Mouse (Mus musculus): Measurements from ENCODE around the gene Fzr1.
A peak's percentile ranks its signal among the peaks of the same experiment; 100 is the strongest.

The Fzr1 gene

DNA sequence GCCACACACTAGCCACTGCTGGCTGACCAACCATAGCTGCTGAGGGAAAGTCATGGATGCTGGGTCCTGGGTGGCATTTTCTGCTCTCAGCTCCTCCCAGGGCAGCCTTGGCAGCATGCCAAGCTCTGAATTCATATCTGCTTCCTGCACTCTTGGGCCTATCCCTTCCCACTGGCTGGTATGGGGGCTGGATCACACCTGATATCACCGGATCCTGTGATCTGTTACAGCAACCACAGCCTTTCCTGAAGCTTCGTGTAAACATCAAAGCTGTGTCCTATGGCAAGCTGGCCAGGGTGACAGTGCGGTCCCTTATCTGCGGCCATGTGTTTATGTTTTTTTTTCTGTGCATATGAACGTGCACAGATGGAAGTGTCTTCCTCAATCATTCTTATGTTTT, 3.7 kb upstream of the Fzr1 start:
- DNase-seq (ENCODE audit: low spot score) = no peak

DNA sequence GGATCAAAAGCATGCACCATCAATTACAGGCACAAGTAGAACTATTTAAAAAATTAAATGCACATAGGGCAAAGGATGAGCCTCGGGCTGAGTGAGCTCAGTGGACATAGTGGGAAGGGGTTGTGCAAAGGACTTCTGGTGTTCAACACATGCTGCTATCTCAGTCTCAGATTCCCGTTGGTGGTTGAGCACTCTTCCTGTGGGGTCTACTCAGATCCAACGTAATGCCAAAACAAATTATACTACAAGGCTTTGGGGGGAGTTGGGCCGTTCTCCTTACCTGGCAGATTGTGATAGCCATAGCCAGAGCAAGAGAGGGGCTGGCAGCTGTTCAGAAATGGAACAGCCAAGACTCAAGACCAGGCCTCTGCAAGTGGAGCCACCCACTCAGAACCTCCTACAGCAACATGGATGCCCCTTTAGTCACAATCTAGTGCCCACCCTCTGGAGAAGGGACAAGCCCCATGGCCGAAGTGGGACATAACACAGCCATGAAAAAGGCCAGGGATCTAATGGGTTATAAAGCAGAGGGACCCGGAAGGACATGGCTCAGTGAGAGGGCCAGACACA, 1.6 kb upstream of the Fzr1 start:
- no peak for DNase-seq (ENCODE audit: low spot score)

DNA sequence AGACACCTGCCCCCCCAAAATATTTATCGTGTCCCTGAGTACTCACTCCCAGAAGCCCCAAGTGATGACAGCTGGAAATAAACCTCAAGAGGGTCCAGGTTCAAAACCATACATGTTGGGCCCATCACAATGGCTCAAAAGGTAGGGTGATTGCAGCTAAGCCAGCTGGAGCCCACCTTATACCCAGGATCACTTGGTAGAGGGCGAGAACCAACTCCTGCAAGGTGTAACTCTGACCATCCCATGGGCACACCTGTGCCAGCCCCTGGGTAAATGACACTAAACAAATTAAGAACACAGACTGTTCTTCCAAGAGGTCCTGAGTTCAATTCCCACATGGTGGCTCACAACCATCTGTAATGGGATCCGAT, 852 bp upstream of the Fzr1 start:
- DNase-seq (ENCODE audit: low spot score) = no peak

- peak; percentile 100 for DNase-seq (ENCODE audit: low spot score)
Measured at GRCm38 (mm10) chr10:81378553-81379182, 352 bp upstream of the Fzr1 start.

GRCm38 (mm10) chr10:81377362-81377664, 1.0 kb downstream of the Fzr1 start:
- no peak for DNase-seq (ENCODE audit: low spot score)

DNA sequence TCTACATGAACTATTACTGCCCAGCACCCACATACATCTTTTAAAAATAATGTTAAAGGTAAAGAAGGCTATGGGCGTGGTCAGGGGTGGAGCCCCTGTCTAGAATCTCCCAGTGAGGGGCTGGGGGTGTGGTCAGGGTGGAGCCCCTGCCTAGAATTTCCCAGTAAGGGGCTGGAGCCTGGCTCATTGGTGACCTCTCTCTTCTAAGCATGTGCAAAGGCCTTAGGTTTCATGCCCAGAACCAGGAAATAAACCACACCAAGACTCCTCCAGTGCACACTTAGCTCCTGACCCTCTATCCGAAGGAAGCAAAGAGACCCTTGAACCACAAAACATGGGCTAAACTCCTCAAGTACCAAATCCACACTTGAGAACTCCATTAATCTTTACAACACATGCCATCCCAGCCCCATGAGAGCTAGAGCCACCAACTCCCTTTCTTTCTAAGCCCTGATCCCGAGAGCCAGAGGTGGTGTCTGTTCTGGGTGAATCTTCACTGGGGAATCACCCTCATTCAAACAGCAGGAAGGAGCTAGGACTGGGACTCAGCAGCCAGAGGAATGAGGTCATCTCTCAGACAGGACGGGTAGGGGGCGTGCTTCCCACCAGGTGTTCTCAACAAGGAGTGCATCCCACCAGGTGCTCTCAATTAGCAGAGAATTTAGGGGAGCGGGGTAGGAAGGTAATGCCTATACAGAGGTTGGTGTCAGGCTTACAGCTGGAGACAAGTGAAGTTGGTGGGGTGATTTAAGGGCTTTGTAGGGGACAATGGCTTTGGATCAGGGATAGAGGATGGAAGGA, 1.6 kb downstream of the Fzr1 start:
- DNase-seq (ENCODE audit: low spot score) = no peak

- no peak for DNase-seq (ENCODE audit: low spot score)
Measured at GRCm38 (mm10) chr10:81375322-81375721, 3.0 kb downstream of the Fzr1 start.

DNA sequence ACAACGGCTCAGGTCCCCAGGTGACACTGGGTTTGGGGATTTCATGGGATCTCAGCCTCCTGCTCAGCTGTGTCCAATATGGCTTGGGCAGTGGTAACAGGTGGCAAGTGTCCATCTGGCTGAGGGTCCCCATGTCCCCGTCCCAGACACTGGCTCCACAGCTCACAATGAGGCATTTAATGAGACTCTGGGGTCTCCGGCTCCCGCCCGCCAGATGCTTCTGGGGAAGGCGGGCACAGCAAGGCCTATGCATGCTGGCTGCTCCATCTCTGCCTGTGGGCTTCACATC, 11.2 kb downstream of the Fzr1 start:
- DNase-seq (ENCODE audit: low spot score) = no peak

DNA sequence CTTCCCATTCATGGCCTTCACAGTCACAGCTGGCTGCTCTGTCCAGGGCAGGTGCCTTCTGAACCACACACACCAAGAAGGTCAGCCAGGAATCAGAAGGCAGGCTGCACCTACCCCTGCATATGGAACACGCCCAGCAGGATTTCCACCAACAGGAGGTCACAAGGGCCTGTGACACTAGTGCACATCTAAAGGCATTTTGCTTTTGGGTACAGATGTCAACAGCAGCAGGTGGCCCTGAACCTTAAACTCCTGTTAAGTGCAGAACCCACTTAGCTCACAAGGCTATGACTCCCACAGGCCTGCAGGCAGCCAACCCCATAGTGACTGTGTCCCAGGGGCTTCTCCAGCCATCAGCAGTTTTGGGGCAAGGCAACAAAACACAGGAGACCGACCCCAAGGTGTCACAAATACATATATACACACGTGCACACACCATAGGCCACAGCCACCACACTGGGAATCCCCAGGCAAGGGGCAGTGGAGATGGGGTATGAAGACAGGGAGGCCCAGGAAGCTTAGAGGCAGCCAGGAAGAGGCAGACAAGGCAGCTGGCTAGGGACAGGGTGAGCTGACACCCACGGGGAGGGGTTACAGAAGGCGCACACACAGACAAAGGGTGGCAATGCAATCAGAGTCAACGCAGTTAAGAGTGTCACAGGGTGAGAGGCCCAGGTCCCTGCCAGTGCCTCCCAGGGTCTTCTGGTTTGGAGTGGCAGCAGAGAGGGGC, 11.7 kb downstream of the Fzr1 start:
- no peak for DNase-seq (ENCODE audit: low spot score)

GRCm38 (mm10) chr10:81365672-81366476, 12.4 kb downstream of the Fzr1 start, which contains the start of gene 4930404N11Rik:
4930404N11Rik (minus strand) TSS chr10:81365816.
- peak; percentile 66 for DNase-seq (ENCODE audit: low spot score)

GRCm38 (mm10) chr10:81365073-81365472, 13.2 kb downstream of the Fzr1 start:
- no peak for DNase-seq (ENCODE audit: low spot score)

GRCm38 (mm10) chr10:81364666-81365065, 13.7 kb downstream of the Fzr1 start:
- no peak for DNase-seq (ENCODE audit: low spot score)

DNA sequence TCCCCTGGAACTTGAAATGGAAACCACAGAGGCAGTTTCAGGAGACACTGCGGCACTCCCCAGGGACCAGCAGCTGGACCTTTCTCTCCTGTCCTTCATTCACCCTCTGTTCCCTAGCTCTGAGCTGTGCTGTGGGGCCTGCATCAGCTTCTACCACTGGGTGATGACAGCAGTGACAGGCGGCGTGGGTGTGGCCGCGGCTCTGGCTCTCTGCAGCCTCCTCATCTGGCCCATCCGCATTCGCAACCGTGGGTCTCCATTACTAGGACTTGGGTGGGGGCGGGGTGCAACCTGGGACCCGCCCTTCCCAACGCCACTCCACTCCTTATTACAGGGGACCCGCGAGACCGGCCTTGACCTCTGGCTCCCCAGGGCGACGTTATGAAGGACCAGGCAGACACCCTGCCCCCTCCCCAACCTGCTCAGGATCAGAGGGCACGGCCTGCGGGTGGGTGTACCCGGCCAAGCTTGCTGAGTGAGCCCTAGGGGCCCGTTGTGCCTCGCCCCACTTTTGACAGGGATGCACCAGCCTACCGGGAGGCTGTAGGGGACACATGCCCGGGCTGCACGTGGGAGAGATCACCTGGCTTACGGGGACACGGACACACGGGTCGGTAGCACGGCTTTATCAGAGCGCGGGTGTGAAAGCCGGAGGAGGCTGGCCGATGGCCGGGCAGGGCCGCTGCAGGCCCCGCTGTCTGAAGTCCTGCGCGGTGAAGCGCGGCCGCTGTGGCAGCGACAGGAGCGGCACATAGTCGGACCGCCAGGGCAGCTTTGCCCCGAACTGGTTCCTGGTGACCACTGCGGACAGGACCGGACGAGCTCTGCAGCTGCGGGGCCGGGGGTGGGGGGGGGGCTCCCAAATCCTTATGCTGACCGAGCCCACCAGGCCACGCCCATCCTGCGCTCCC, 14.6 kb downstream of the Fzr1 start:
- DNase-seq (ENCODE audit: low spot score) = no peak

- no peak for DNase-seq (ENCODE audit: low spot score)
Measured at GRCm38 (mm10) chr10:81362336-81362949, 15.9 kb downstream of the Fzr1 start.

DNA sequence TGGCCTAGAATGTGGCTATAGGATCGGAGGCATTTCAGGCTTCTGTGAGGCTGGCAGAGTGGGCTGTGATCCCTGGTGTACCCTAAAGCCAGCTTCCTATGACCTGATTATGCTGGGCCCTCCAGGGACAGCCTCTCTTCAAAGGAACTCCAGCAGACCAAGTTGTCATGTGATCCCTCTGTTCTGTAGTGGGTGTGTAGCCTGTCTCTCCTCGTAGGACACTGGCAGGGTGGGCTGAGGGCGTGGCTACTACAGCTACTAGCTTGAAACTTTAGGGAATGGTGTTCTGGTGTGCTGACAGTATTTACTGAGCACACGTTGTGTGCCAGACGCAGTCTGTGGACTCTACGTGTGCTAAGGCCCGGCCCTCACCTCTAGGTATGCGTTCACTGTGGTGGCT, 17.6 kb downstream of the Fzr1 start:
- no peak for DNase-seq (ENCODE audit: low spot score)

DNA sequence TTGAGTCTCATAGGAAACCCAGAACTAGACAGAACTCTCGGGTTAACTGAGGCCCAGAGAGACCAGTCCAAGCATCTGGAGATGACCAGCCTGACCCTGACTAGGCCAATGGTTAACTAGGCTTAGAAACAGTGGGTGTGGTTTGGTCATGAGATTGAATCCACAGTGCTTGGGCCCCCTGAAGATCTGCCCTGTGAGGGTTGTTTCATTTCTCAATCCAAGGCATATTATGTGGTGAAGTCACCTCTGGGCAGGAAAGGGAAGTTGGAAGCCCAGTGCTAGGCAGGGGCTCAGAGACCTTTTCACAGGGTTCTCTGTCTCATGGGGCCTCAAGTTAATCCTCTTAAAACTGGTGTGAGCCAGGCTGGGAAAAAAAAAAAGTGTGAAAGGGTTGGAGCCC, 19.5 kb downstream of the Fzr1 start:
- DNase-seq (ENCODE audit: low spot score) = no peak

- no peak for DNase-seq (ENCODE audit: low spot score)
Measured at GRCm38 (mm10) chr10:81358209-81358608, 20.1 kb downstream of the Fzr1 start.

- peak; percentile 92 for DNase-seq (ENCODE audit: low spot score)
Measured at GRCm38 (mm10) chr10:81356991-81357844, 21.1 kb downstream of the Fzr1 start, which contains the start of gene Mfsd12. Mfsd12 (plus strand) TSS chr10:81357491.

DNA sequence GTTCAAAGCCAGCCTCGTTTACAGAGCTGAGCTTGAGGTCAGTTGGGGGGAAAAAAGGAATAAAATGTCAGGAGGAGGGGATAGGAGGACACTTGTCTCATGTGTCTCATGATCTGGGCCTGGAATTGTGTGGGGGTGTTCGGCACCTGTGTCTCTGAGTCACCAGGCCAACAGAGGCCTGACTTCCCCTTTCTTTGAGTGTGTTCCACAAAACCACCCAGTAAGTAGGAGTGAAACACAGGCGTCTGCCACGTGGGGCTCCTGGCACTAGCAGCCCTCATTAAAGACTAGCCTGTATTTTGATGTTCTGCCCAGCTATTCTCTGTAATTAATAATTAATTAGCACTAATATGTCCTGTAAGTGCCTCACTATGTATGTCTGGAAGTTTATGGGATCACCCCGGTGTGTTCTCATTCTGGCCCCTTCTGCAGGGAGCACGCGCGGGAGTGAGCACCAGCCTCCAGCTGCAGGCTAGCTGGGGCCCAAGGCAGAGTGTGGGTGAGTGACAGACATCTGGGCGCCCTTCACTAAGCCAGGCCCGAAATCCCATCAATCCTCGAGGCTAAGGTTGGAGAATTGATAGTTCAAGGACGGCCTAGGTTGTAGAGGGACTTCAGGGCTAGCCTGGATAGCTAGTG, 21.8 kb downstream of the Fzr1 start:
- no peak for DNase-seq (ENCODE audit: low spot score)

Measured in retina, embryonic 14.5 days (tissue).